Mouse (Mus musculus) liver, adult 2 months (tissue): Measurements from ENCODE around the gene Hoxb4. TPM values are rescaled to one million over a fixed set of nuclear protein-coding genes. Genes with fewer than 3 reads are reported as not detected.
A peak's percentile ranks its signal among the peaks of the same experiment; 100 is the strongest.

Experiments used
- DNase-seq: peaks from one replicate; pipeline ENCODE4 v3.0.0-alpha.2; 2011; ENCODE audit warnings: low read depth, low spot score; ENCODE audit errors: extremely low read depth
- H3K27ac ChIP-seq: fragments of 200-500 bp; replicated peaks from 2 replicates; pipeline ENCODE4 v1.5.1; 2012; ENCODE audit warnings: low read depth, mild to moderate bottlenecking, control low read depth, inconsistent platforms, low read length; ENCODE audit not compliant: insufficient read depth
- H3K27me3 ChIP-seq: fragments of 200-500 bp; 2 replicates; pipeline ENCODE4 v1.6.1; 2012; ENCODE audit warnings: mild to moderate bottlenecking, moderate library complexity, low read length, inconsistent platforms; ENCODE audit not compliant: control insufficient read depth, insufficient read depth
- H3K36me3 ChIP-seq: fragments of 200-500 bp; 2 replicates; pipeline ENCODE4 v1.6.1; 2012; ENCODE audit warnings: low read length, inconsistent platforms; ENCODE audit not compliant: control insufficient read depth, insufficient read depth
- H3K4me1 ChIP-seq: fragments of 200-500 bp; 2 replicates; pipeline ENCODE4 v1.6.1; 2011; ENCODE audit warnings: low read length; ENCODE audit not compliant: control insufficient read depth, insufficient read depth
- H3K4me3 ChIP-seq: fragments of 200-500 bp; 2 replicates; pipeline ENCODE4 v1.5.1; 2011; ENCODE audit warnings: low read depth, mild to moderate bottlenecking, control low read depth, low read length, moderate library complexity; ENCODE audit not compliant: insufficient read depth
- H3K79me2 ChIP-seq: fragments of 200-500 bp; 2 replicates; pipeline ENCODE4 v1.6.1; 2012; ENCODE audit warnings: inconsistent platforms, mild to moderate bottlenecking, low read length, moderate library complexity; ENCODE audit not compliant: control insufficient read depth, insufficient read depth
- H3K9ac ChIP-seq: fragments of 200-500 bp; 2 replicates; pipeline ENCODE4 v1.6.1; 2012; ENCODE audit warnings: low read depth, mild to moderate bottlenecking, control low read depth, inconsistent platforms, low read length
- CTCF ChIP-seq: fragments of 200-500 bp; IDR thresholded peaks from 2 replicates; pipeline ENCODE4 v1.5.1; 2011; ENCODE audit warnings: low read depth, low read length, control low read depth
- POLR2A ChIP-seq: fragments of 200-500 bp; IDR thresholded peaks from 2 replicates; pipeline ENCODE4 v1.6.1; 2011; ENCODE audit warnings: low read length, control low read depth; ENCODE audit not compliant: insufficient read depth; ENCODE audit errors: extremely low read depth
- WGBS: fragments of 180-500 bp; shearing (Covaris S2); methylation state at CpG from one replicate; pipeline ENCODE4 v1.1.7; 2018; 5-methylcytosine and 5-hydroxymethylcytosine counted together
- polyA plus RNA-seq: library from polyadenylated mRNA; depleted of rRNA; stranded (reverse); fragments of >200 nt; gene quantifications from 2 replicates; pipeline ENCODE4 v1.2.3, GENCODE M21; 2012
- total RNA-seq: library from RNA; depleted of rRNA; stranded (reverse); fragments of >200 nt; gene quantifications from 2 replicates; pipeline ENCODE4 v1.2.3, GENCODE M21; 2014

Gene Hoxb4
- total and polyA plus RNA-seq, 2 experiments, result 0.37 to 0.91 TPM

GRCm38 (mm10) chr11:96274428-96274827 is 43.6 kb upstream of the Hoxb4 start:
- no peaks in the 10 kb centered on the region for H3K36me3 ChIP-seq
- DNase-seq, result no peak
- no peak overlapping the region for H3K27ac ChIP-seq
- TF ChIP-seq POLR2A (no peak), CTCF (no peak)
- H3K4me1 ChIP-seq, result peaks cover 2% of the 10 kb centered on the region; the same call in 1 of the 2 replicates
- H3K4me3 ChIP-seq, result no peak overlapping the region
- no peak overlapping the region for H3K9ac ChIP-seq
- 9% methylated on average over 10 of the region's 10 CpGs for WGBS
- peaks cover 40% of the 10 kb centered on the region for H3K27me3 ChIP-seq
- no peaks in the 10 kb centered on the region for H3K79me2 ChIP-seq

- 0 out of 2 replicates have a peak, but pooled peaks cover 2% of the 10 kb centered on the region for H3K4me1 ChIP-seq
- no peak overlapping the region for H3K27ac ChIP-seq
- H3K9ac ChIP-seq, result no peak overlapping the region
- no peaks in the 10 kb centered on the region for H3K36me3 ChIP-seq
- no peak for DNase-seq
- H3K79me2 ChIP-seq, result no peaks in the 10 kb centered on the region
- TF ChIP-seq CTCF, result no peak
- TF ChIP-seq POLR2A, result no peak
- peaks cover 34% of the 10 kb centered on the region for H3K27me3 ChIP-seq
- 11% methylated on average over 4 of the region's 4 CpGs for WGBS
- no peak overlapping the region for H3K4me3 ChIP-seq
Measured at GRCm38 (mm10) chr11:96275896-96276295, 42.2 kb upstream of the Hoxb4 start.

- WGBS, result 6% methylated on average over 35 of the region's 35 CpGs
- H3K36me3 ChIP-seq, result no peaks in the 10 kb centered on the region
- H3K4me1 ChIP-seq, result no peaks in the 10 kb centered on the region
- TF ChIP-seq CTCF (no peak), POLR2A (no peak)
- peaks cover 28% of the 10 kb centered on the region for H3K27me3 ChIP-seq
- no peaks in the 10 kb centered on the region for H3K79me2 ChIP-seq
- H3K27ac ChIP-seq, result no peak overlapping the region
- no peak overlapping the region for H3K4me3 ChIP-seq
- no peak for DNase-seq
- no peak overlapping the region for H3K9ac ChIP-seq
Measured at GRCm38 (mm10) chr11:96277151-96278044, 40.7 kb upstream of the Hoxb4 start.

- Histone ChIP-seq H3K4me3 (no peak overlapping the region), H3K9ac (no peak overlapping the region), H3K27ac (no peak overlapping the region), H3K36me3 (no peaks in the 10 kb centered on the region), H3K27me3 (peaks cover 28% of the 10 kb centered on the region), H3K79me2 (no peaks in the 10 kb centered on the region), H3K4me1 (no peaks in the 10 kb centered on the region)
- TF ChIP-seq CTCF (no peak), POLR2A (no peak)
- DNase-seq, result no peak
- 27% methylated on average over 14 of the region's 14 CpGs for WGBS
Measured at GRCm38 (mm10) chr11:96278324-96278723, 39.7 kb upstream of the Hoxb4 start.

GRCm38 (mm10) chr11:96278773-96279172 is 39.3 kb upstream of the Hoxb4 start:
- no peak overlapping the region for H3K9ac ChIP-seq
- H3K27ac ChIP-seq, result no peak overlapping the region
- no peaks in the 10 kb centered on the region for H3K79me2 ChIP-seq
- no peaks in the 10 kb centered on the region for H3K4me1 ChIP-seq
- H3K4me3 ChIP-seq, result no peak overlapping the region
- no peak for TF ChIP-seq POLR2A
- TF ChIP-seq CTCF, result peak; percentile 84
- 2% methylated on average over 9 of the region's 9 CpGs for WGBS
- H3K27me3 ChIP-seq, result peaks cover 28% of the 10 kb centered on the region
- no peaks in the 10 kb centered on the region for H3K36me3 ChIP-seq
- DNase-seq, result peak; percentile 50

- TF ChIP-seq CTCF (no peak), POLR2A (no peak)
- Histone ChIP-seq H3K79me2 (no peaks in the 10 kb centered on the region), H3K27me3 (peaks cover 33% of the 10 kb centered on the region), H3K9ac (no peak overlapping the region), H3K4me3 (no peak overlapping the region), H3K27ac (no peak overlapping the region), H3K36me3 (no peaks in the 10 kb centered on the region), H3K4me1 (peaks cover 3% of the 10 kb centered on the region; the same call in 1 of the 2 replicates)
- DNase-seq, result no peak
- 10% methylated on average over 31 of the region's 31 CpGs for WGBS
Measured at GRCm38 (mm10) chr11:96279421-96280233, 38.4 kb upstream of the Hoxb4 start.
